Mouse (Mus musculus) adrenal gland, postnatal 10 days (tissue): Measurements from ENCODE around the gene Gm7544. TPM values are rescaled to one million over a fixed set of nuclear protein-coding genes. Genes with fewer than 3 reads are reported as not detected.
"Not testable (repeated sequence)": the region's sequence is repeated elsewhere in the genome, so short reads cannot be mapped to it uniquely, and the experiment has no call there.

Source experiments
- DNase-seq: peaks from one replicate; pipeline ENCODE4 v3.0.0; 2021; ENCODE audit warnings: mixed read lengths
- total RNA-seq, 2 experiments: library from RNA; stranded (reverse); gene quantifications; 2 replicates each; pipeline ENCODE4 v1.2.3; 2021

Gene Gm7544
- total RNA-seq, 2 experiments from 2014 or later = not detected

DNA sequence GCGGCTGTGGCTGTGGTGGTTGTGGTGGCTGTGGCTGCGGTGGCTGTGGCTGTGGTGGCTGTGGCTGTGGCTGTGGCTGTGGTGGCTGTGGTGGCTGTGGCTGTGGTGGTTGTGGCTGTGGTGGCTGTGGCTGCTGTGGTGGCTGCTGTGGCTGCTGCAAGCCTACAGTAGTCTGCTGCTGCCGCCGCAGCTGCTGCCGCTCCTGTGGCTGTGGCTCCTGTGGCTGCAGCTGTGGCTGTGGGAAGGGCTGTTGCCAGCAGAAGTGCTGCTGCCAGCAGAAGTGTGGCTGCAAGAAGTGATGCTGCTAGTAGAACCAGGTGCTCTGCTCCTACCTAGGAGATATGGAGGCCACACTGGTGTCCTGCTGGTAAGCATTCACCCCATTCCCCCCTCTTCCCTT is 42.4 kb downstream of the Gm7544 start:
- DNase-seq = not testable (repeated sequence)

DNA sequence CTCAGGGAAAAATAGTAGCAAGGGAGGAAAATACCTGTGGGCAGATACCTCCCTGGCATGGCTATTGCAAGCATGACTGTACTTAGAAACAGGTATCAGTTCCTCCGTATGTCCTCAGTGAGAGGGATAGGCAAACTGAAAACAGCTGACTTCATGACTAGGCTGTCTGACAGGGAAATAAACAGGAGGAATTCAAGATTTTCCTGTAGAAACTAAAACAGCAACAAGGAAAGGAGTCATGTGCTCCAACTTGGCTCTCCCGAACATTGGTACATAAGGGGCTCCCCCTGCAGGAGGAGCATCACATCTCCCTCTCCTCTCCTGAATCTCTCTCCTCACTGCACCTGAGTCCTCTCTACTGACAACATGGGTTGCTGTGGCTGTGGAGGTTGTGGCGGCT is 42.8 kb downstream of the Gm7544 start, which contains the start of gene A030005L19Rik:
A030005L19Rik (plus strand) TSS at position 301 of the 400 bp plus-strand sequence.
- DNase-seq = no peak

DNA sequence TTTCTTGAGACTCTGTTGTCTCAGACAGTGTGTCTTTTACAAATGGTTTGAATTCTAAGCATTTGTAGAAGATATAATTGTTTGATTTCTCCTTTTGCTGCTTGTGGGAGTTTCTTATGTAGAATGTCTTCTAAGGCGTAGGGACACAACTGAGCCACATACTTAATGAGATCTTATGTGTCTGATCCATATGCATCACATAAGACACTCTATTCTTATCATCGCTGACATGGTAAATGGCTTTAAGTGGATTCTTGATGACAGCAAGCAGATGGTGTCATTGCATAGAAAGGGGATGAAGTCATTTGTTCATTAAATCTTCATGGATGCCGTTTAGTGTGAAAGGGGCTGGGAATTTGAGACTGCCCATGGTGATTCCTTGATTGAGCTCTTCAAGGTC is 49.9 kb downstream of the Gm7544 start:
- DNase-seq = no peak

Other genes starting within 250 kb of the Gm7544 start
- 100 to 1,000 TPM; 135 to 162 TPM for gene Mff, start 231.1 kb downstream of the Gm7544 start, total RNA-seq
- gene Tm4sf20, start 187.6 kb downstream of the Gm7544 start, total RNA-seq = not detected
- gene Gm47791, start 184.8 kb downstream of the Gm7544 start, total RNA-seq = not detected
- gene Agfg1, start 116.5 kb downstream of the Gm7544 start, total RNA-seq = 10 to 100 TPM; 43.1 TPM
- gene A030005L19Rik, start 42.7 kb downstream of the Gm7544 start, total RNA-seq = not detected
- not detected for gene A030014E15Rik, start 31.1 kb downstream of the Gm7544 start, total RNA-seq
- gene Gm6217, start 24.6 kb downstream of the Gm7544 start, total RNA-seq = not detected
- gene A030003K21Rik, start 12.6 kb downstream of the Gm7544 start, total RNA-seq = not detected
- gene Gm47955, start 4.3 kb upstream of the Gm7544 start, total RNA-seq = not detected
- gene Gm47959, start 44.5 kb upstream of the Gm7544 start, total RNA-seq = not detected
- under 1 TPM; 0.15 to 0.36 TPM for gene Slc19a3, start 82.4 kb upstream of the Gm7544 start, total RNA-seq
- not detected for gene Krtap28-10, start 86.5 kb upstream of the Gm7544 start, total RNA-seq
- not detected for gene Gm47969, start 88.9 kb upstream of the Gm7544 start, total RNA-seq
- gene A030005K14Rik, start 103.4 kb upstream of the Gm7544 start, total RNA-seq = not detected
- gene Krtap28-13, start 104.9 kb upstream of the Gm7544 start, total RNA-seq = not detected
- gene Ccl20, start 160.8 kb upstream of the Gm7544 start, total RNA-seq = not detected
- gene Daw1, start 203.7 kb upstream of the Gm7544 start, total RNA-seq = not detected